Mouse (Mus musculus): ENCODE measurements around the gene Cyb5r4. TPM values are rescaled to one million over a fixed set of nuclear protein-coding genes. Genes with fewer than 3 reads are reported as not detected.

Gene Cyb5r4
- 30.7 TPM for polyA plus RNA-seq (2014; fragmentation: Illumina TruSeq; extraction: RNeasy Lipid Tissue Mini Kit (QIAGEN cat#74804); ENCODE audit: low read depth, low replicate concordance)

DNA sequence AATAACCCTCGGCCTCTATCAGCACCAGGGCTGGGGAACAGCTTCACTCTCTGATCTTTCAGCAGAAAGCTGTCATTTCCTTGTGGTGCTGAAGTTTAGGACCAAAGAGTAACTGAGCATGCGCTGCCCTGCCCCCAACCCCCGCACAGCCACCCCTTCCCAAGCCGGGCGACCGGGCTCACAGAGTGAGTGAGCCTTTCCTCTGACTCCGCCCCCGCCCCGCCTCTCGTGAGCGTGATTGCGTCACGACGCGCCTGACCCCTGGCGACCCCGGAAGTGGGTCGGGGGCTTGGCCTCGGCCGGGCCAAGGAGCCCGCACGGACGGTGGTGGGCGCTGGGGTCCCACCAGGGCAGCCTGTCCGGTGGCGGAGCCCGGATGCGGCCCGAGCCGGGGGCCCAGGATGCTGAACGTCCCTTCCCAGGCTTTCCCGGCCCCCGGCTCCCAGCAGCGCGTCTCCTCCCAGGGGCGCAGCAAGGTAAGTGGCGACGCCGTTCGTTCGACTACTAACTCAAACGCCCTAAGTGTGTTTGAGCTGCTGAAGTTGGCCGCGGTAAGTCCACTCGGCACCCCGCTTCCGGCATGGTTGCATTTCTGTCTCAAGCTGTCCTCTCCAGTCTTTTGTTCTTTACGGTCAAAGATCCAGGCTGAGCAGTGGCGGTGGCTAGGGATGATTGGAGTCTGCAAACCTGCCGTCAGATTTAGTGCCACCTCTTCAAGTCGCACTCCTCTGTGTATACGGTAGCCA is at the start of gene Cyb5r4:
Gene Cyb5r4 (plus strand): TSS at position 237 of the 746 bp plus-strand sequence.

DNA sequence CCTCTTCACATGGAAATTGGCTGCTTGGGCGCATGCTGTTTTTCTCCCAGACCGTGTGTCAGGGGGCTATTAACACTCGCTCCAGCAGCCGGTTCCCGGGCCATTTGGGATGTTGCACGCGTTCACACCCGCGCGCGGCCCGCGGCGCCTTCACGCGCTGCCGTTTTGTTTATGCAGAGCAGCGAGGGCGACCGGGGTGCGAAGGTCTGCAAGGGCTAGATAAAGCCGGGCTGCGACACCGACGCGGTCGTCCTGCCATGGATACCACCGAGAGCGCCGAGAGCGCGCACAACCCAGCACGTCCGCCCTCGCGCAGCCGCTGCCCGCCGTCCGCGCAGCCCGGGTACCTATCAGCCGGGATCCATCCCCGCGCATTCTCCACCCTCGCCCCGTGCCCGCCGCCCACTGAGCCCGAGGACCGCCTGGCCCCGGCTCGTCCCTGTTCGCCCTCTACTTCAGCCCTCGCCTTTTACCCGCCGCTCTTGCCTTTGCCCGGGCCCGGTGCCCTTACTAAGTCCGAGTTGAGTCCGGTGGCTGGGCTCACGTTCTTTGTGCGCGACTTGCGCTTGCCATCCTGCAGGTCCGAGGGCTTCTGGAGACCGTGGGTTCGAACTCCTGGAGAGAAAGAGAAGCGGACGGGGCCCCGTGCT is 6.4 kb upstream of the Cyb5r4 start, which contains the start of gene Ripply2:
Gene Ripply2 (plus strand): TSS at position 250 of the 650 bp plus-strand sequence.

Other genes starting within 250 kb of the Cyb5r4 start
- gene Snap91, start 141.4 kb upstream of the Cyb5r4 start, polyA plus RNA-seq (2014; fragmentation: Illumina TruSeq; extraction: RNeasy Lipid Tissue Mini Kit (QIAGEN cat#74804); ENCODE audit: low read depth, low replicate concordance): not detected
- gene Ripply2, start 6.5 kb upstream of the Cyb5r4 start, polyA plus RNA-seq (2014; fragmentation: Illumina TruSeq; extraction: RNeasy Lipid Tissue Mini Kit (QIAGEN cat#74804); ENCODE audit: low read depth, low replicate concordance): not detected
- gene Mrap2, start 122.3 kb downstream of the Cyb5r4 start, polyA plus RNA-seq (2014; fragmentation: Illumina TruSeq; extraction: RNeasy Lipid Tissue Mini Kit (QIAGEN cat#74804); ENCODE audit: low read depth, low replicate concordance): 1.2 TPM
- 7.2 TPM for gene Cep162, start 233.5 kb downstream of the Cyb5r4 start, polyA plus RNA-seq (2014; fragmentation: Illumina TruSeq; extraction: RNeasy Lipid Tissue Mini Kit (QIAGEN cat#74804); ENCODE audit: low read depth, low replicate concordance)